Mouse (Mus musculus): ENCODE measurements around the gene Ppid.
"Not testable (repeated sequence)": the region's sequence is repeated elsewhere in the genome, so short reads cannot be mapped to it uniquely, and the experiment has no call there.

Ppid gene

GRCm38 (mm10) chr3:79572399-79572798, 18.7 kb upstream of the Ppid start:
- peak; percentile 78 for DNase-seq (ENCODE audit: low read depth)

DNA sequence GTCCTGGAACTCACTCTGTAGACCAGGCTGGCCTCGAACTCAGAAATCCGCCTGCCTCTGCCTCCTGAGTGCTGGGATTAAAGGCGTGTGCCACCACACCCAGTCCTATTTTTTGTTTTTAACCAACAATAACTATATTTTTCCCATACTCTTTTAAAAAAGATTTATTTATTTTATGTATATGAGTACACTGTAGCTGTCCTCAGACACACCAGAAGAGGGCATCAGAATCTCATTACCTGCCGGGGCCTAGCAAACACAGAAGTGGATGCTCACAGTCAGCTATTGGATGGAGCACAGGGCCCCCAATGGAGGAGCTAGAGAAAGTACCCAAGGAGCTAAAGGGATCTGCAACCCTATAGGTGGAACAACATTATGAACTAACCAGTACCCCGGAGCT, 17.8 kb upstream of the Ppid start:
- not testable (repeated sequence) for DNase-seq (ENCODE audit: low read depth)

GRCm38 (mm10) chr3:79574336-79574735, 16.8 kb upstream of the Ppid start:
- no peak for DNase-seq (ENCODE audit: low read depth)

GRCm38 (mm10) chr3:79575576-79576467, 15.3 kb upstream of the Ppid start:
- peak; percentile 68 for DNase-seq (ENCODE audit: low read depth)

DNA sequence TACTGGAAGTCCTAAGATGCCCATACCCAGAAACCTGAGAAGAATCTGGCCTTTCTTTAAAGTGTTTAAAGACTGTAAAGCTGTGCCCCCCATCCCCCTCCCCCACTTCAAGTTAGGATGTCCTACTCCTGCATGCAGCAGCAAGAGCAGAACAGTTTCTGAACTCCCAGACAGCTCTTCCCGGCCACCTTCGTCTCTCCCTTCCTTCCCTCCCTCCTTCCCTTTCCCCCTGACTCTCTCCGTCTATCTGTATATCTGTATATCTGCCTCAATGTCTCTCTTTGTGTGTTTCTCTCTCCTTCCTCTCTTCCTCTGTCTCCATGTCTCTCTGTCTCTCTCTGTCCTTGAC, 14.7 kb upstream of the Ppid start:
- no peak for DNase-seq (ENCODE audit: low read depth)

DNA sequence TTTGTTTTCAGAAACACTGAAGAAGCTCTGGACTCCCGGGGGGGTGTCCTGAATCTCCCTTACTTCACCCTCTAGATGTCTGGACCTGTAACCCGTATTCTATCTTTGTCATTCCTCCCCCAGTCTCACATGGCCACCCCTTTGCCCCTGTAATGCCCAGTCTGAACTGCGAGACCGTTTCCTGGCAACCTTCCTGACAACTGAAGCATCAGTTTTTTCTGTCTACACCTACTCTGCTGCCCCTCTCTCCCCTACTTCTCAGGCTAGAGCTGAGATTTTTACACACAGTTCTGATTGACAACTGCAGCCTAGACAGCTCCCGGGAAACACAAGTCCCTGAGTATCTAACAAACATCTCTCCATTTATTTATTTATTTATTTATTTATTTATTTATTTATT, 14.3 kb upstream of the Ppid start:
- no peak for DNase-seq (ENCODE audit: low read depth)

- DNase-seq (ENCODE audit: low read depth): no peak
These were observed 13.5 kb upstream of the Ppid start for GRCm38 (mm10) chr3:79577606-79578005.

GRCm38 (mm10) chr3:79578164-79578563, 13.0 kb upstream of the Ppid start:
- no peak for DNase-seq (ENCODE audit: low read depth)

GRCm38 (mm10) chr3:79579891-79580575, 11.1 kb upstream of the Ppid start:
- no peak for DNase-seq (ENCODE audit: low read depth)

DNA sequence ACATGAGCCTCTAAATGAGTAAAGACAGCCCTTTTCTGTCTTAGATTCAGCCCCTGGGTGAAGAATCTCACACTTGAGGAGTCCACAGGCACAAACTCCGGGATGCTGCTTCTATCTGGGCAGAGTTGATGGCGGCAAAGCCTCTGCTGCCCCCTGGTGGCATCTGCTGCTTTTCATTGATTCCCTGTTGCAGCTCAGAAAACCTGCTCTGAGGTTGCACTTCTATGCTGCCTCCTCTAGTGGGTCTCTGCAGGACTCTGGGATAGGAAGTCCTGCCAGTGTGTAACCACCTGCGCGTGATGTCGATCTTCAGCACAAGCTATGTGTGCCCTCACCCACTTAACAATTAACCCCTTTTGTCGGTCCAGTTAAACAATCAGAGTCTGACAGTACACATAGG, 4.3 kb upstream of the Ppid start:
- peak; percentile 96 for DNase-seq (ENCODE audit: low read depth)

- DNase-seq (ENCODE audit: low read depth): no peak
These were observed 1.5 kb upstream of the Ppid start for GRCm38 (mm10) chr3:79589671-79590070.

GRCm38 (mm10) chr3:79591793-79592471, 790 bp downstream of the Ppid start:
- DNase-seq (ENCODE audit: low read depth): no peak

DNA sequence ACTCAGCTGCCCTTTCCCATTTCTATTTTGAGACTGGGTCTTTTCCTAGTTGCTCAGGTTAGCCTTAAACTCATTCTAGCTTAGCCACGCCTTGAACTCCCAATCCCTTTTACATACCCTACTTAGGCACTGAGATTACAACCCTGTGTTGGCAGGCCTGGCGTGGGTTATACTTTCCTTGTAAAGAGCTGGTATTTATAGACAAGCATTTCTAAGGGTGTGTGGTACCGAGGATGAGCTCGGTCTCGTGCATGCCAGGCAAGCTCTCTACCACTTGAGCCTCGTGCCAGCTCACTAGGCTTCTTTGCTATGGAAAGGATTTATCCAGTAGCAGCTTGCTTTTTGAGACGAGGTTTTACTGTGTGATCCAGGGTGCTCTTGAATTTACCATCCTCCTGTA, 4.3 kb downstream of the Ppid start:
- no peak for DNase-seq (ENCODE audit: low read depth)

- no peak for DNase-seq (ENCODE audit: low read depth)
These were observed 18.7 kb downstream of the Ppid start for GRCm38 (mm10) chr3:79609886-79610285.

- peak; percentile 6 for DNase-seq (ENCODE audit: low read depth)
These were observed 36.5 kb downstream of the Ppid start for GRCm38 (mm10) chr3:79627484-79628181.

DNA sequence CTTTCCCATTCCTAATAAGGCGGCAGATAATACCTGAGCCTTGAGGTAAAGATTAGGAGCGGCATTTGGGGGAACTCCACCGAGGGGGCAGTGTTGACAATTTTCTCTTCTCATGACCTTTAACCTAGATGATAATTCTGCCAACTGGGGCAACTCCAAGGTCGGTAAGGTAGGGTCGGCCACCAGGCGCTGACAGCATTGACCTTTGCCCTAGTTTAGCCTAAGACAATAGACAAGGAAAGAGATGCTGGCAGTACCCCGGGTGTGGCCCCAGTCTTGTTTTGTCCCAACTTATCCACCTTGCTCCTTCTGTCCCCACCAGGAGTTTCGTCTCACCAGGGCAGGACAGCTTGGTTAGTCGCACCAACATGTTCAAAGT, 37.0 kb downstream of the Ppid start:
- DNase-seq (ENCODE audit: low read depth): no peak

DNA sequence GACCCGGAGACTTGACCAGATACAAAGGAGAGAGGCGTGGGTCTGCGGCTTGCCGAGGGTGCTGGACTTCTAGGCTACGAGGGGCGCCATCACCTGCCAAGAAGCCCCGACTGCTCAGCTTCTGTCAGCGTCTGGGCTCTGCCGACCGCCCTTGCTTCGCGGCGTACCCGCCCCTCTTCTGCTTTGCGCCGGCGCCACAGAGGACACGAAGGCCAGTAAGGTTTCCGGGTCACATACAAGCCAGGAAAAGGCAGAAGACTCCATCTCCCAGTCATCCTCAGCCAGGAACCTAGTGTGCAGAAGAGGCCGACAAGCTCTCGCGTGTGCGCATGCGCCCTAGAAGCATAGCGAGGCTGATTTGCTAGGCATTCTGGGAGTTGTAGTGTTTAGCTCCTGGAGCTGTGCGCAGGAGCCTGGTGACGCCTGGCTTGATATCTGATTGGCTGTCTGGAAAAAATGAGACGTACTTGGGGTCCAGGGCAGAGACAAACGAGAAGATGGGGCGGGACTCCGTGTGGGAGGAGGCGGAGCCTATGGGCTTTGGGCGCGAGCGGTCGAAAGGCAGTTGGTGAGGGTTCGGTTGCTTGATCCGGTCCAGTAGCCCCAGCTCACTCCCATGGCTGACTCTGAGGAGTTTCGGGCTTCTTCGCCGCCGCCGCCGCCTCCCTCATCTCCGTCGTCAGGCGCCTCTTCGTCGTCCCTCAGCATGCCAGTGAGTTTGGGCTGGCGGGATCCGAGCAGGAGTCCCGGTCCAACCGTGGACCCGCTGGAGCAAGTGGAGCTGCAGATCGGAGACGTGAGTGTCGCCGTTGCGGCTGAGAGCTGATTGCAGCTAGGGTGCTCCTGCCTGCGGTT, 37.6 kb downstream of the Ppid start, which contains the start of gene 4930579G24Rik:
Gene 4930579G24Rik, plus strand, starts transcription at position 519 of the 855 bp plus-strand sequence.
- DNase-seq (ENCODE audit: low read depth): peak; percentile 99

GRCm38 (mm10) chr3:79629416-79629730, 38.2 kb downstream of the Ppid start, which contains the start of gene Etfdh:
TSS of gene Etfdh (minus strand) at chr3:79629500.
- DNase-seq (ENCODE audit: low read depth): peak; percentile 78

DNA sequence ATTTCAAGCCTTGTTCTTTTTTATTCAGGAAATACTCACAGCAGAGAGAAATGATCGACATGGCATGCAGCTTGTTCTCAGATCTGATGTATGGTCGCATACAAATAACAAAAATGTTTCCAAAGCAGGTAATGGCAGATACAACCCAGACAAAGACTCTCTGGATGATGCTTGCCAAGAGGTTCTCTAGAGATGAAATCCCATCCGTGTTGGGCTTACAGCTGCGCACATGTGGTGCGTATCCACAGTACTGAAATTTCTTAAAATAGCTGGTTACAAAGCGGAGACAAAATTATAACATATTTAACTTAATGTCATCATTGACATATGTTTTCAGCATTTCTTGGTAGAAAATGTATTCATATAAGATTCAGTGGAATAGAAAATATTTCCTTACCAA, 61.0 kb downstream of the Ppid start:
- no peak for DNase-seq (ENCODE audit: low read depth)

Data from NIH3T3 (cell line).